Mouse (Mus musculus): ENCODE measurements at regions not wholly inside any gene's neighbourhood (a gene's known extent, or its start where the extent isn't known, plus 50 kb on each side); places are given as distances from the start of the nearest gene placed in this dataset.

GRCm38 (mm10) chr14:64581705-64582104 is 477.6 kb downstream of the Prss52 start:
- Histone ChIP-seq H3K36me3 (ENCODE audit: poor library complexity, severe bottlenecking) (no peaks in the 10 kb centered on the region), H3K27me3 (peaks cover 32% of the 10 kb centered on the region), H3K4me1 (peaks cover 55% of the 10 kb centered on the region), H3K4me3 (no peak overlapping the region), H3K9me3 (replicated peaks) (no peaks in the 10 kb centered on the region), H3K9ac (peak overlapping the region; percentile 51; the same call in 1 of the 2 replicates), H3K27ac (peak overlapping the region; percentile 82), H3K4me2 (peak overlapping the region; percentile 18; the same call in 1 of the 2 replicates)
- ATAC-seq: 0 out of 2 replicates have a peak, but pooled peaks have one; percentile 34
- WGBS: 6% methylated on average over 7 of the region's 7 CpGs

- WGBS: 40% methylated on average over 4 of the region's 4 CpGs
- H3K4me3 ChIP-seq: no peak overlapping the region
- ATAC-seq: no peak
- H3K27ac ChIP-seq: peak overlapping the region; percentile 82
- peaks cover 61% of the 10 kb centered on the region for H3K4me1 ChIP-seq
- no peaks in the 10 kb centered on the region for H3K36me3 ChIP-seq (ENCODE audit: poor library complexity, severe bottlenecking)
- peaks cover 32% of the 10 kb centered on the region for H3K27me3 ChIP-seq
- no peak overlapping the region for H3K4me2 ChIP-seq
- no peak overlapping the region for H3K9ac ChIP-seq
- no peaks in the 10 kb centered on the region for H3K9me3 ChIP-seq (replicated peaks)
Measured at GRCm38 (mm10) chr14:64582822-64583221, 478.7 kb downstream of the Prss52 start.

GRCm38 (mm10) chr14:64584221-64584620 is 480.1 kb downstream of the Prss52 start:
- 66% methylated on average over 5 of the region's 5 CpGs for WGBS
- no peaks in the 10 kb centered on the region for H3K9me3 ChIP-seq (replicated peaks)
- H3K36me3 ChIP-seq (ENCODE audit: poor library complexity, severe bottlenecking): no peaks in the 10 kb centered on the region
- peaks cover 33% of the 10 kb centered on the region for H3K27me3 ChIP-seq
- H3K4me1 ChIP-seq: peaks cover 63% of the 10 kb centered on the region
- no peak overlapping the region for H3K27ac ChIP-seq
- no peak overlapping the region for H3K4me2 ChIP-seq
- no peak overlapping the region for H3K9ac ChIP-seq
- ATAC-seq: no peak
- no peak overlapping the region for H3K4me3 ChIP-seq

DNA sequence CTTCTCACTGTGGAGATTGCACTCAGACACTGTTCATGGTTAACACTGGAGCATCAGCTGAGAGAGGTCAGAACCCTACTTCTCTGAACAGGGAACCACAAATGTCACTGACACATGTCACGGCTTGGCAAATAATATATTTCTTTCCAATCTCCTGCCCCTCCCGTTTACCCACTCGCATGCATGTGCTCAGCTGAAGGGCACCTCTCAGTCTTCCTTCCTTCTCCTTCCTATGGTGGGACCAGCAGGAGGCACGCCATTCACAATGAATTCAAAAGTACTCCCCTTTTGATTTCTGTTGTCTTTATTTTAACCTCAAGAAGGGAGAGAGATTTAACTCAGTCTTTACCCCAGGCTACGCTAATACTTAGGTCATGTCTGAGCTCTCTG is 481.0 kb downstream of the Prss52 start:
- Histone ChIP-seq H3K4me1 (peaks cover 62% of the 10 kb centered on the region), H3K27ac (peak overlapping the region; percentile 100), H3K9me3 (replicated peaks) (no peaks in the 10 kb centered on the region), H3K36me3 (ENCODE audit: poor library complexity, severe bottlenecking) (no peaks in the 10 kb centered on the region), H3K4me3 (0 out of 2 replicates have a peak overlapping the region, but pooled peaks have one; percentile 12), H3K27me3 (peaks cover 30% of the 10 kb centered on the region; the same call in 1 of the 2 replicates), H3K9ac (peak overlapping the region; percentile 99), H3K4me2 (peak overlapping the region; percentile 81)
- 12% methylated on average over 5 of the region's 5 CpGs for WGBS
- no peak for ATAC-seq

DNA sequence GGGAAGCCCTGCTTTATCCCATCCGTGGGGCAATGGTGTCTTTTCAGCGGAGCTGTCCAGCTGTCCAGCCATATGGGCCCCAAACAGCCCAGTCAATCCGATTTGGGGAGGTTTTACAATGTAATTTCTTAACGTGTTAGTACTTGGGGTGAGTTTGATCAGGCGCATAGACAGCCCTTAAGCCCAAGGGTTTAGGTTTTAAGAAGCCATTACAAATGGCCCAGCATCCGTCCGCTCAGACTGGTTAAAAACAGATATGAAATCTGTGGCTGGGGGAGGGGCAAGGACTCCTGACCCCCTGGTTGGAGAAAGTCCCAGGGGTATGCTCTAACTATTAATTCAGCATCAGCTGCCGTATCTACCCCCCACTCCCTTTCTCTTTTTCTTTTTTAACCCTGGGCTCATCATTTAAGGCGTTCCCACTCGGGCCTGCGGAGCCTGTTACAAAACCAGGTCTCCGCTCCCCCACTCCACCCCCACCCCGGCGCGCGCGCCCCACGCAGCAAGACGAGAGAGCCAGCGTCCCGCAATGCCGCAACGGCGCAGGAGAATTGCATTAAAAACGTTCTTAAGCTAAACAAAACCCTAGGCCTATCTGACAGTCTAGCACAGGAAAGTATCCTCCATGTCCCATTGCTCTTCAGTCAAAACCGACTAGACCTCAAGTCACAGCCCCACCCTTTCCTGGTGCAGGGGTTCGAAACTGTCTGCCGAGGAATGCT is 481.5 kb downstream of the Prss52 start:
- H3K9ac ChIP-seq: peak overlapping the region; percentile 99
- H3K4me2 ChIP-seq: peak overlapping the region; percentile 81
- H3K27me3 ChIP-seq: peaks cover 30% of the 10 kb centered on the region; the same call in 1 of the 2 replicates
- H3K4me1 ChIP-seq: peaks cover 56% of the 10 kb centered on the region
- peak overlapping the region; percentile 12 for H3K4me3 ChIP-seq
- no peaks in the 10 kb centered on the region for H3K9me3 ChIP-seq (replicated peaks)
- WGBS: 5% methylated on average over 28 of the region's 28 CpGs
- ATAC-seq: no peak
- peak overlapping the region; percentile 100 for H3K27ac ChIP-seq
- 0 out of 2 replicates have a peak, but pooled peaks cover 2% of the 10 kb centered on the region for H3K36me3 ChIP-seq (ENCODE audit: poor library complexity, severe bottlenecking)

GRCm38 (mm10) chr14:64586386-64586859 is 482.3 kb downstream of the Prss52 start:
- Histone ChIP-seq H3K4me3 (peak overlapping the region; percentile 78), H3K36me3 (ENCODE audit: poor library complexity, severe bottlenecking) (peaks cover 9% of the 10 kb centered on the region), H3K9ac (peak overlapping the region; percentile 99), H3K4me2 (peak overlapping the region; percentile 81), H3K9me3 (replicated peaks) (no peaks in the 10 kb centered on the region), H3K27me3 (peaks cover 33% of the 10 kb centered on the region; the same call in 1 of the 2 replicates), H3K27ac (peak overlapping the region; percentile 100), H3K4me1 (peaks cover 53% of the 10 kb centered on the region)
- ATAC-seq: no peak
- 2% methylated on average over 12 of the region's 12 CpGs for WGBS

- Histone ChIP-seq H3K9me3 (replicated peaks) (no peaks in the 10 kb centered on the region), H3K27me3 (peaks cover 36% of the 10 kb centered on the region; the same call in 1 of the 2 replicates), H3K4me2 (peak overlapping the region; percentile 81), H3K4me1 (peaks cover 54% of the 10 kb centered on the region), H3K9ac (peak overlapping the region; percentile 99), H3K36me3 (ENCODE audit: poor library complexity, severe bottlenecking) (peaks cover 13% of the 10 kb centered on the region), H3K4me3 (peak overlapping the region; percentile 78), H3K27ac (peak overlapping the region; percentile 100)
- peak; percentile 36 for ATAC-seq
- 0% methylated on average over 50 of the region's 58 CpGs for WGBS
Measured at GRCm38 (mm10) chr14:64586860-64587698, 483.0 kb downstream of the Prss52 start.

DNA sequence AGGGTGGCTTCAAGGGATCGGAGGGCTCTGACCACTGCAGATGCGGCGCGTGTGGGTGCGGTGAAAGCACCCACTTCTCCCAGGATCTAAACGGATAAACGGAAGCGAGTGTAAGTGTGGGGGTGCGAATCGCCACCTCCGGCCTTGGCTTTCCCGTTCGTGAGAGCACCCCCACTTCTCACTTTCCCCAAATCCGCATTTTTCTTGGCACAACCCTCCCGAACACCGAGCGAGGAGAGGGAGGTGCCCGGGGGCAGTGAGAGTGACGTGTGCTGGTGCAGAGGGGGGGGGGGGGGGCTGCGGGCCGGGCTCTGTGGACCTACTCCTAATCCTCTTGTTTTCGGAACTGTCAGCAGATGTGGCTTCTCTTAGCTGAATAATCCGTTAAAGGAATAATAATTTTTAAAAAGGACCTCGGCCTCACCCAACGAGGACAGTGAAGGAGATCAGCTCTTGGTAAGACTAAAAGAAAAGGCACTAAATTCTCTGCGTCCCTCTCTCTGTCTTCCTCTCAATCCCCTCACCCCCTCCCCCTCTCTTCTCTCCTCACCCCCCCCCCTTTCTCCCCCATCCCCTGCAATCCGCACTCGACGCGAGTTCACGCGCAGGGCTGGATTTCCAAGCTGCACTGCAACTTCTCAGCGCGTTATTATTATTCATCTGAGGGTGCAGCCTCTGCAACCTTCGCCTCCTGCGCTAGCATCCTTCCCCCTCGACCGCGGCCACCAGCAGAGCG is 483.8 kb downstream of the Prss52 start:
- Histone ChIP-seq H3K27me3 (peaks cover 34% of the 10 kb centered on the region; the same call in 1 of the 2 replicates), H3K9me3 (replicated peaks) (no peaks in the 10 kb centered on the region), H3K4me2 (peak overlapping the region; percentile 81), H3K4me1 (peaks cover 54% of the 10 kb centered on the region), H3K9ac (peak overlapping the region; percentile 99), H3K27ac (peak overlapping the region; percentile 100), H3K4me3 (peak overlapping the region; percentile 78), H3K36me3 (ENCODE audit: poor library complexity, severe bottlenecking) (peaks cover 13% of the 10 kb centered on the region)
- WGBS: under 1% methylated on average over 39 of the region's 40 CpGs
- ATAC-seq: peak; percentile 59

DNA sequence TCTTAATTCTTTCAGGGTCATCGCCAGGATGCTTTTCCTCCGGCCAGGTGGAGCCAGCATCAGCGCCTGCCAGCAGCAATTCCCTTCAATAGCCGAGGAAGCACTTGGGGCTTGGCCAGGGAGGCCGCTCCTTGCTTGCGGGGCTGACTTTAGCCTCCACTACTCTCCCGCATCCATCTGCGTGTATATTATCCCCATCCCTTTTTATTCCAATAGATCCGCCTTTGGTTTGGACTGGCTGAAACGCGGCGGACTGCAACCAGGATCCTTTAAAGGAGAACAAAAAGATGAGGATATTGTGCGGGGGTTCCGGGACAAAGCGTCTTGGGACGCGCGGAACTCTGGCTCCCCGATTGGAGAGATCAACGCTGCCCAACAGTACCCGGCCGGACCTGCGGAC is 484.5 kb downstream of the Prss52 start:
- Histone ChIP-seq H3K9me3 (replicated peaks) (no peaks in the 10 kb centered on the region), H3K4me3 (peak overlapping the region; percentile 78), H3K27ac (peak overlapping the region; percentile 100), H3K9ac (peak overlapping the region; percentile 99), H3K36me3 (ENCODE audit: poor library complexity, severe bottlenecking) (peaks cover 13% of the 10 kb centered on the region), H3K4me1 (peaks cover 54% of the 10 kb centered on the region), H3K4me2 (peak overlapping the region; percentile 81), H3K27me3 (peaks cover 27% of the 10 kb centered on the region; the same call in 1 of the 2 replicates)
- ATAC-seq: no peak
- under 1% methylated on average over 23 of the region's 23 CpGs for WGBS

GRCm38 (mm10) chr14:64589126-64589525 is 485.0 kb downstream of the Prss52 start:
- Histone ChIP-seq H3K27ac (peak overlapping the region; percentile 100), H3K4me2 (peak overlapping the region; percentile 81), H3K4me1 (peaks cover 58% of the 10 kb centered on the region), H3K9ac (peak overlapping the region; percentile 99), H3K36me3 (ENCODE audit: poor library complexity, severe bottlenecking) (peaks cover 13% of the 10 kb centered on the region), H3K9me3 (replicated peaks) (no peaks in the 10 kb centered on the region), H3K4me3 (peak overlapping the region; percentile 78), H3K27me3 (peaks cover 23% of the 10 kb centered on the region; the same call in 1 of the 2 replicates)
- WGBS: 0% methylated on average over 2 of the region's 2 CpGs
- ATAC-seq: peak; percentile 19

Measured in forebrain, embryonic 13.5 days (tissue).